Mouse (Mus musculus) erythroblast, embryonic 14.5 days (primary cell): ENCODE data around the gene Tmem86a. TPM values are rescaled to one million over a fixed set of nuclear protein-coding genes. Genes with fewer than 3 reads are reported as not detected.

Experiments used
- H3K27me3 ChIP-seq: 2 replicates; pipeline ENCODE4 v1.6.1; 2012; ENCODE audit warnings: inconsistent platforms; ENCODE audit not compliant: control insufficient read depth
- H3K36me3 ChIP-seq: 2 replicates; pipeline ENCODE4 v1.6.1; 2012; ENCODE audit warnings: mild to moderate bottlenecking, inconsistent platforms; ENCODE audit not compliant: control insufficient read depth
- H3K4me1 ChIP-seq: 2 replicates; pipeline ENCODE4 v1.6.1; 2012; ENCODE audit warnings: inconsistent platforms; ENCODE audit not compliant: control insufficient read depth
- H3K4me3 ChIP-seq: replicated peaks from 2 replicates; pipeline ENCODE3; 2012; ENCODE audit warnings: moderate library complexity, mild to moderate bottlenecking, inconsistent platforms
- H3K9me3 ChIP-seq: 2 replicates; pipeline ENCODE4 v1.6.1; 2012; ENCODE audit warnings: low read length, inconsistent platforms, mixed read lengths; ENCODE audit not compliant: control insufficient read depth
- GATA1 ChIP-seq: IDR thresholded peaks from 2 replicates; pipeline ENCODE4 v1.6.1; 2012; ENCODE audit warnings: low read length, inconsistent platforms, mixed read lengths
- TAL1 ChIP-seq: IDR thresholded peaks from 3 replicates; pipeline ENCODE4 v1.6.1; 2012; ENCODE audit warnings: low read length, inconsistent platforms, mixed read lengths
- polyA plus RNA-seq: library from polyadenylated mRNA; stranded (reverse); fragments of >175 nt; gene quantifications from 2 replicates; pipeline ENCODE4 v1.2.3, GENCODE M21; 2012

The Tmem86a gene
- polyA plus RNA-seq, 1 experiment: 0.24 TPM

- H3K27me3 ChIP-seq: no peaks in the 10 kb centered on the region; the same call in 1 of the 2 replicates
- H3K4me1 ChIP-seq: no peaks in the 10 kb centered on the region
- no peaks in the 10 kb centered on the region for H3K36me3 ChIP-seq
- H3K9me3 ChIP-seq: no peaks in the 10 kb centered on the region
- TF ChIP-seq GATA1 (no peak), TAL1 (no peak)
- no peak overlapping the region for H3K4me3 ChIP-seq
These were observed 11.2 kb downstream of the Tmem86a start for GRCm38 (mm10) chr7:47061560-47061959.

- H3K9me3 ChIP-seq: no peaks in the 10 kb centered on the region
- no peak for TF ChIP-seq TAL1
- no peak overlapping the region for H3K4me3 ChIP-seq
- no peaks in the 10 kb centered on the region for H3K36me3 ChIP-seq
- no peaks in the 10 kb centered on the region for H3K27me3 ChIP-seq
- H3K4me1 ChIP-seq: no peaks in the 10 kb centered on the region
These were observed 16.5 kb downstream of the Tmem86a start for GRCm38 (mm10) chr7:47066942-47067341.

GRCm38 (mm10) chr7:47067879-47068278 is 17.5 kb downstream of the Tmem86a start:
- no peaks in the 10 kb centered on the region for H3K4me1 ChIP-seq
- H3K36me3 ChIP-seq: no peaks in the 10 kb centered on the region
- TF ChIP-seq TAL1 (no peak), GATA1 (no peak)
- no peaks in the 10 kb centered on the region for H3K9me3 ChIP-seq
- no peaks in the 10 kb centered on the region for H3K27me3 ChIP-seq
- H3K4me3 ChIP-seq: no peak overlapping the region

DNA sequence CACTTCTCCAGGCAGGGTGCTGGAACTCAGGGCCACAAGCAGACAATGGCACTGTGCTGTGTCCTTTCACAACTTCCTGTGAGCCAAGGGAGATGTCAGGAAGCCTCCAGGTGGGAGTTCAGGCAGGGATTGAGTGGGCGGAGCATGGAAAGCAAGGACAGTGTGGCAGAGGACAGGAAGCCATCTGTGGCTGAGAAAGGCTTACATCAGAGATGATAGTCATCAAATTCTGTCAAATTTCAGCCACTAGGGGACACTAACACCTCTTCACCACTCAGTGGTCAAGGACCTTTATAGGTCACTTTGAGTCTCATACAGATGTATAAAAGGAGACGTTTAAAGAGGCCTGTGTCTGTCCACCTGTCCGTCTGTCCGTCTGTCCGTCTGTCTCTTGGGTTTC is 22.1 kb downstream of the Tmem86a start:
- H3K4me1 ChIP-seq: no peaks in the 10 kb centered on the region
- H3K36me3 ChIP-seq: no peaks in the 10 kb centered on the region
- no peaks in the 10 kb centered on the region for H3K9me3 ChIP-seq
- H3K27me3 ChIP-seq: no peaks in the 10 kb centered on the region
- no peak overlapping the region for H3K4me3 ChIP-seq
- TF ChIP-seq TAL1: no peak
- no peak for TF ChIP-seq GATA1

GRCm38 (mm10) chr7:47073536-47074521 is 23.4 kb downstream of the Tmem86a start:
- Histone ChIP-seq H3K4me3 (no peak overlapping the region), H3K9me3 (no peaks in the 10 kb centered on the region), H3K4me1 (no peaks in the 10 kb centered on the region), H3K27me3 (no peaks in the 10 kb centered on the region), H3K36me3 (no peaks in the 10 kb centered on the region)
- TF ChIP-seq GATA1 (no peak), TAL1 (no peak)

DNA sequence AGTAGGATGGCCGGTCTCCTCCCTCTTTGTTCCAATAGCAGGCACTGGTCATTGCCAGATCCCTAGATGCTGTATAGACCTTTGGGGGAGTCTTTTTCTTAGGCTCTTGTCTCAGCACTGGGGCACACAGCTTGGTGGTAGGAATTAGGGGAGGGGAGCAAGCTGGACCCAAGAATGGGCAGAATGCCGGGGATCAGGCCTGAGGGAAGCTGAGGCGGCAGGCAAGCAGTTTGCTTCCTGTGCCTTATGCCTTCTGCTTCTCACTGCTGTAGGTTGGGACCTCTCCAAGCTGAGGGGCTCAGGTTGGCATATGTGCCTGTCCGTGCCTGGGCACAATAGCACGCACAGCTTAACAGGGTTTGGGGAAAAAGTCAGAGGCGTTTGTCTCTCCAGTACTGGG is 25.8 kb downstream of the Tmem86a start:
- H3K4me1 ChIP-seq: no peaks in the 10 kb centered on the region
- H3K4me3 ChIP-seq: no peak overlapping the region
- no peaks in the 10 kb centered on the region for H3K36me3 ChIP-seq
- H3K9me3 ChIP-seq: no peaks in the 10 kb centered on the region
- TF ChIP-seq GATA1 (no peak), TAL1 (no peak)
- no peaks in the 10 kb centered on the region for H3K27me3 ChIP-seq

- H3K9me3 ChIP-seq: no peaks in the 10 kb centered on the region
- no peak for TF ChIP-seq GATA1
- TF ChIP-seq TAL1: no peak
These were observed 26.3 kb downstream of the Tmem86a start for GRCm38 (mm10) chr7:47076729-47077128.

GRCm38 (mm10) chr7:47077451-47077850 is 27.1 kb downstream of the Tmem86a start:
- TF ChIP-seq TAL1 (no peak), GATA1 (no peak)
- Histone ChIP-seq H3K36me3 (no peaks in the 10 kb centered on the region), H3K4me1 (no peaks in the 10 kb centered on the region), H3K4me3 (no peak overlapping the region), H3K9me3 (no peaks in the 10 kb centered on the region), H3K27me3 (no peaks in the 10 kb centered on the region)

More at GRCm38 (mm10) chr7:47076729-47077128, 26.3 kb downstream of the Tmem86a start:
- H3K27me3 ChIP-seq: no peaks in the 10 kb centered on the region
- no peaks in the 10 kb centered on the region for H3K4me1 ChIP-seq
- H3K4me3 ChIP-seq: no peak overlapping the region
- no peaks in the 10 kb centered on the region for H3K36me3 ChIP-seq

DNA sequence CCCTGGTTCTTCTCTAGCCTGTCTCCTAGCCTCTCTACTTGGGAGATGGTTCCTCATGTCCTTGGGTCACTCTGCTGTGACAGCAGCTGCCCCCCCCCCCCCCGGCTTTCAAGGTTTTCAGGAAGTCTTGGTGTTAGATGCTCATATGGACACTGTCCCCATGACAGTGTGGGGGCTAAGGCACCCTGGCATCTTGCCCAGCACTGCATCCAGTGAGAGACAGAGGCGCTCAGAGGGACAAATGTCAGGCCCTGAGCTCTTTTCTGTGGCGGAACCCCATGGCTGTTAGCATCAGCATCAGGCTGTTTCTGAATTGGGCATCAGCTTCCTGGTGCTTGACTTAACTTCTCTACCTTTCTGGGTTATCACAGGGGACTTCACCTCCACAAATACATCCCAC is 30.5 kb downstream of the Tmem86a start:
- no peaks in the 10 kb centered on the region for H3K27me3 ChIP-seq
- no peaks in the 10 kb centered on the region for H3K36me3 ChIP-seq

More for the DNA sequence above, 30.5 kb downstream of the Tmem86a start:
- TF ChIP-seq GATA1: no peak
- no peak for TF ChIP-seq TAL1
- Histone ChIP-seq H3K4me1 (no peaks in the 10 kb centered on the region), H3K4me3 (no peak overlapping the region), H3K9me3 (no peaks in the 10 kb centered on the region)
